Mouse (Mus musculus) T-cell, adult 2 months (primary cell): ENCODE data around the gene Exoc6.
"Not testable (repeated sequence)": the region's sequence is repeated elsewhere in the genome, so short reads cannot be mapped to it uniquely, and the experiment has no call there.

ENCODE experiments used
- DNase-seq: peaks from one replicate; pipeline ENCODE4 v3.0.0; 2022; ENCODE audit warnings: low spot score

Exoc6 gene

GRCm38 (mm10) chr19:37550101-37551039 is at the start of gene Exoc6:
Gene Exoc6 (plus strand): TSS chr19:37550418.
- peak; percentile 80 for DNase-seq

GRCm38 (mm10) chr19:37502996-37503395 is 47.2 kb upstream of the Exoc6 start:
- no peak for DNase-seq

DNA sequence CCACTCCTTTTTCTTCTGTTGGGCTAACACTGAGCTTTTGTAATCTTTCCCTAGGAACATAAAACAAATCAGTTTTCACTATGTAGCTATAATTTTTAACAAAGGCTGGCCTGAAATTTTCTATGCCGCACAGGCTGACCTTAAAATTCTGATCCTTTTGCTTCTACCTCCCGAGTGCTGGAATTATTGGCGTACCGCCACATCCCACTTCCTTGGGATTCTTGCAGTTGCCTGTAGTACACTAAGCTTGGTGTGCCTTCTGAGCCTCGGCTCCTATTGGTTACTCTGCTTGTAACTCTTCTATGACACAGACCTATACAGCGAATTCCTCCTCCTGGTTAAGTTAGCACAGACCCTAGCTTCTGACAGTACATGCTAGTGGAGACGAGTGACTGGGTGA is 44.2 kb upstream of the Exoc6 start:
- no peak for DNase-seq

- no peak for DNase-seq
These were observed 43.6 kb upstream of the Exoc6 start for GRCm38 (mm10) chr19:37506614-37507013.

- DNase-seq, result peak; percentile 60
These were observed 40.5 kb upstream of the Exoc6 start for GRCm38 (mm10) chr19:37509725-37510124.

DNA sequence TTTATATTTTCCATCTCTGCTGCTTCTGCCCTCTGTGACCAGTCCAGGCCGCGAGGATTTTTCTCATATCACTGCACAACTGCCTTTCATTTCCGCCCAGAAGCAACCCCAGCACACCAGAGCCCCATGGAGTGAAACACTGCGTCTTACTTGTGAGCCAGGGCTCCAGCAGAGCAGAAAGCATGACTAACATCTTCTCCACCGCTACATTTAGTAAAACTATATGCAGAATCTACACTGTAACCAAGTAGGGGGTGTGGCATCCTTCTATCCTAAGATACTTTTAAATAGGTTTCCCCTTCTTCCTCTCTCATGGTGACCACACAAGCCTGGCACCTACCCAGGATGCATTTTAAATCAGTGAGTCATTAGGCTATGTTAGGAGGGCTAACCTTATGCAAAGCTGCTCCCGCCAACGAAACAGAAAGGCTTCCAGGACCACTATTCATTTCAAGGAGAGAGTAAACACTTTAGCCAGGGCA is 35.4 kb upstream of the Exoc6 start:
- no peak for DNase-seq

GRCm38 (mm10) chr19:37517419-37517818 is 32.8 kb upstream of the Exoc6 start:
- no peak for DNase-seq

DNA sequence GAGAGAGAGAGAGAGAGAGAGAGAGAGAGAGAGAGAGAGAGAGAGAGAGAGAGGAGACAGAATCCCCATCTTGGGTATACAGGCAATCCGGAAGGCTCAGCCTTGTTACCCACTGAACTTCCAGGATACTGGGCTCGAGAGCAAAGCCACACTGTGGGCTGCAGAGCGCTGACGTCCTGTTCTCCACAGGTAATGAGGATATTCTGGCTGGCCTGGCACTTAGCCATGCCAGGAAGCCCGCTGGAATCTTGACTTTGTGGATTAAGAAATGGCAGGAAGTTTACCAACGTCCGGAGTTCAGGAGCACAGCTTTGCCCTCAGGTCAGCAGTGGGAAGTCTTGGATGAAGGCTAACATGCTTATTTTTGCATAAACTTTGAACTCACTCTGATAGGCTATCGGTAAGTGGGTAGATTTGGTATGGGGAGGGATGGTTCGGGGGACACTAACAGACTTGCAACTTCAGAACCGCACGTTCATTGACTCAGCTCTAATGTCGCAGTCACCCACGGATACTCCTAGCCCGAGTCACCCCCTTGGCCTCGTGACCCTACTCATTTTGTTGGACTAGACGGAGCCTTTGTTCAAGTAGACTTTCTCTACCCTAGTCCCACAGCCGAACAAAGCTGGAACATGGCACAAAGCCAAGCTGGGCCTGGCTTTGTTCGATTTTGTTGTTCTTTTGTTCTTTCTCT is 29.3 kb upstream of the Exoc6 start:
- DNase-seq, result no peak

GRCm38 (mm10) chr19:37521434-37521781 is 28.8 kb upstream of the Exoc6 start:
- DNase-seq, result no peak

- no peak for DNase-seq
These were observed 26.7 kb upstream of the Exoc6 start for GRCm38 (mm10) chr19:37523280-37524062.

GRCm38 (mm10) chr19:37525925-37526324 is 24.3 kb upstream of the Exoc6 start:
- DNase-seq, result no peak

DNA sequence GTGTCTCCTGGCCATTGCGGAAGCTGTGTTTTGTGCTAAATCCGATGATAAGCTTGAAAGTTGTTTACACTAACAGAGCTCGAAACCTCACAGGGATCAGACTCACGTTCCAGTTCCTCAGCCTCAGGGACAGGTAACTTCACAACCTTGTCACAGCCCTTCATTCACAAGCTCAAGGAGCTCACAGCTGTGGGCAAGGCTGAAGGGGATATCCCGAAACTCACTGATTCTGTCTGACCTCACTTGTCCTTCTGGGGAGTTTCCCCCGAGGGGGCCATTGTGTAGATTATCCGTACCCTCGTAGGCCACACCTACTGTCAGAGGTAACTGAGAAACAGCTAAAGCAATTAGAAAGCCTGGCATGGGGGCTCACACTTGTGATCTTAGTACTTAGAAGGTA is 23.4 kb upstream of the Exoc6 start:
- DNase-seq, result no peak

DNA sequence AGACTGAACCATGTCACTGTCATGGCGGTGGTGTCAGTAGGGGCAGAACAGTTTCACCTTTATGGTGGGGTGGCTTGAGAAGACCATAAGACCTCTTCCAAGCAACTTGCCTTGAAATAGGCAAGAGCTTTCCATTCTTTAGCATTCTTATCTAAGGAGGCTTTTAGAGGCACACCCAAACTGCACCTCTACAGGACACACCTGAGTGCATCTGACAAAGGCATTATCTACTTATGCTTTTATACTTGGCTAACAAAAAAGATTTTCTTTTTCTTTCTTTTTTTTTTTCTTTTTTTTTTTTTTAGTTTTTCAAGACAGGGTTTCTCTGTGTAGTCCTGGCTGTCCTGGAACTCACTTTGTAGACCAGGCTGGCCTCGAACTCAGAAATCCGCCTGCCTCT is 22.5 kb upstream of the Exoc6 start:
- not testable (repeated sequence) for DNase-seq

DNA sequence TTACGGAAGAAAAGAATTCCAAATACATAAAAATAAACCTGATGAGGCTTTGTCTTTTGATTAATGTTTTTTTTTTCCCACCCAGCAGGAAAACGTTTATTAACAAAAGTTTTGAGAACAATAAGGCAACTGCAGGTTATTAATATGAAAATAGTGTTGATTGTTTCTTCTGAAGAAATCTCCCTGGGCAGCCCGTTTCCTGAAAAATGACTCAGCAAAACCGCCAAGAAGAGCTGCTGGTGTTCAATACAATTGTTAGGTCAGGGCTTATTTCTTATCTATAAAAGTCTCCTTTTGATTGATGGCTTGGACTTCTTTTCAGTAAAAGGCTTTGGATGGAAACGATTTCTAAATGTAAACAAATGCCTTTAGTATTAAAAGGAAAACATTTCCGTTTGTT is 21.6 kb upstream of the Exoc6 start:
- no peak for DNase-seq

- no peak for DNase-seq
These were observed 20.9 kb upstream of the Exoc6 start for GRCm38 (mm10) chr19:37529296-37529695.

GRCm38 (mm10) chr19:37529975-37530515 is 20.2 kb upstream of the Exoc6 start:
- DNase-seq, result peak; percentile 48

DNA sequence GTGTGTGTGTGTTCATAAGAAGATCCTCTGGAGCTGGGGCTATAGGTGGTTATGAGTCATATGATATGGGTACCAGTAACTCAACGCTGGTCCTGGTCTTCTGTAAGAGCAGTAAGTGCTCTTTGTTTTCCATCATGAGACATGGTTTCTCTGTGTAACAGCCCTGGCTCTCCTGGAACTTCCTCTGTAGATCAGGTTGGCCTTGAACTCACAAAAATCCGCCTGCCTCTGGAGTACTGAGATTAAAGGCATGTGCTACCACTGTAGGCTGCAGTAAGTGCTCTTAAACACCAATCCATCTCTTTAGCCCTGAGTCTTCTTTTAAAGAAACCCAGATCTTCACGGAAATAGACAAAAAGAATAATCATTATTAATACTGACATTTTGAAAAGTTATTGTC is 19.6 kb upstream of the Exoc6 start:
- no peak for DNase-seq

- peak; percentile 28 for DNase-seq
These were observed 18.9 kb upstream of the Exoc6 start for GRCm38 (mm10) chr19:37531200-37531845.

DNA sequence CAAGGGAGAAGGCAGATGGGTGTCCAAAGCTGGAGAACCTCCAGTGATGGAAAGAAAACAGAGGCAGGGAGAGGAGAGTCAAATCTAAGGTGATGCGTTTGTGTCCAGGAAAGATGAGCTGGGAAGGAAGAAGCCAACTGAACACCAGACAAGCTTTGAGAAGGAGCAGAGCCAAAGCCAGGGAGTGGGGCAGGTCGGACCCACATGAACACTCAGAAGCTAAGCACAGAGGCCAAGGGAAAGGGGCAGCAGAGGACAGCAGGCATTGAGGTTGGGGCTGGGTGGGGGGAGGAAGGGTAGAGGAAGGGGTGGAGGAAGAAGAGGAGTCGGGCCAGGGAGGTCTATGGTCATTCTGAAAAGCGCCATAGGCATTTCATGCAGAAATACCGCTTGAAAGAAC is 17.0 kb upstream of the Exoc6 start:
- no peak for DNase-seq

GRCm38 (mm10) chr19:37534737-37535365 is 15.4 kb upstream of the Exoc6 start:
- peak; percentile 57 for DNase-seq

DNA sequence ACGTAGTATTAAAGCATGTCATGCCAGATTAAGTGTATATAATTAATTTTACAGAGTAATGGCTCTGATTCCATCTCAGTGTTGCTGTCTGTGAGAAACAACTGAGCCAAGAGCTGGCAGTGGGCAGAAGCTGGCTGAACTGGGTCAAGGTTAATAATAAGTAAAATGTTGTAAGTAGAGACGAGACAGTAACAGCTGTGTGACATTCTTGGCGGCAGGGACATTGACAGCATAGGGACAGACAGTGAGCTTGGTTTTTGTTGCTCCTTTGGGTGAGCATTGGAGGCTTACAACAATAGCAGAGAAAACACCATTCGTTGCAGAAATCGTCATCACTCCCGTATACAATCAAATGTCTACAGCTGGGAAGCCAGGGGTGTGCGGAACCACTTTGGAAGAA is 13.8 kb upstream of the Exoc6 start:
- DNase-seq, result no peak
